Mouse (Mus musculus): Measurements from ENCODE around the gene Ttc30b. TPM values are rescaled to one million over a fixed set of nuclear protein-coding genes. Genes with fewer than 3 reads are reported as not detected.

The Ttc30b gene
- polyA plus RNA-seq, 1 experiment from 2014 or later, result 18.6 TPM

DNA sequence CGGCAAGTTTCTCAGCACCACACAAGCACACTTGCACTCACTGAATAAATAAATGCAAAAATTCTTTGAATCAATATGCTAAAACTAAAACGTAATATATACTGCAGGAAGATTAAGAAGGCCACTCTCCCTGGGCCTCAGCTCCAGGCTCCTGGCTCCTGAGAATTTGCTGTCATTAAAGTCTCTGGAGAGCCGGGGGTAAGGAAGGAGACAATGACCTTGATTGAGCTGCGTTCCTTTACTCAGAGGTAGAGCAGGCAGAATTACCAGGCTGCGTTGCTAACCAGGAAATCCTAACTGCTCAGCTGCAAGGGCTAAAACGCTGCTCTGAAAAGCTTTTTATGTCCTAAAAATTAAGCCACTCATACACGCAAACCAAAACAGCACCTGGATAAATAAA, 4.8 kb downstream of the Ttc30b start:
- Histone ChIP-seq H3K4me3 (ENCODE audit: low read depth, low read length) (no peak overlapping the region), H3K9ac (replicated peaks; ENCODE audit: low read depth) (no peak overlapping the region), H3K27me3 (replicated peaks; ENCODE audit: insufficient read depth, low read length) (no peaks in the 10 kb centered on the region), H3K27ac (ENCODE audit: low read length) (no peak overlapping the region), H3K4me1 (ENCODE audit: insufficient read depth, low read depth, low read length) (no peaks in the 10 kb centered on the region), H3K36me3 (ENCODE audit: insufficient read depth, low read length) (peaks cover 12% of the 10 kb centered on the region; the same call in 1 of the 2 replicates), H3K4me2 (replicated peaks; ENCODE audit: low read depth, low read length) (no peak overlapping the region), H3K9me3 (ENCODE audit: low read length) (no peaks in the 10 kb centered on the region)
- 32% methylated on average over 7 of the region's 7 CpGs for WGBS
- TF ChIP-seq EP300 (IDR thresholded peaks at IDR 0.05) (no peak), CTCF (IDR thresholded peaks at IDR 0.05) (no peak)
- DNase-seq (ENCODE audit: low spot score), result no peak
- no peak for ATAC-seq

DNA sequence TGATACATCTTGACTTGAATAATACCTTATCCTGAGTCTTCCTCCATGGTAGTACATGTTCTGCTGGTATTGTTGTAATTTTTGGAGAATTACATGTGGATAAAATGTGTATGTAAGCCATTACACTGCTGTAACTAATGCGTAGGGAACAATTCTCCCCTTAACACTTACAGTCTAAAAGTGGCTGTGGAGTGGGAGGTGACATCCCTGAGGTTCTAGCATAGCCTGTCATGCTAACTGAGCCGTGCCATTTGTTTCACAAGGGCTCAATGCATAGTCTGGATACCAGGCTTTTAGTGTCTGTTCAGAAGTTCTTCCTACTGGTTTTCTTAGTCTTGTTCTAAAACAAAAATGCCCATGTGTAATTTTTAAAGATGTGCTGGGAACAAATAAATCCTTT, 7.4 kb downstream of the Ttc30b start:
- Histone ChIP-seq H3K4me2 (replicated peaks; ENCODE audit: low read depth, low read length) (no peak overlapping the region), H3K27me3 (replicated peaks; ENCODE audit: insufficient read depth, low read length) (no peaks in the 10 kb centered on the region), H3K4me1 (ENCODE audit: insufficient read depth, low read depth, low read length) (no peaks in the 10 kb centered on the region), H3K9me3 (ENCODE audit: low read length) (no peaks in the 10 kb centered on the region), H3K9ac (replicated peaks; ENCODE audit: low read depth) (no peak overlapping the region), H3K4me3 (ENCODE audit: low read depth, low read length) (no peak overlapping the region), H3K27ac (ENCODE audit: low read length) (no peak overlapping the region), H3K36me3 (ENCODE audit: insufficient read depth, low read length) (peaks cover 17% of the 10 kb centered on the region; the same call in 1 of the 2 replicates)
- ATAC-seq (no peak), DNase-seq (ENCODE audit: low spot score) (no peak)
- WGBS, result 86% methylated on average over 2 of the region's 2 CpGs
- TF ChIP-seq EP300 (IDR thresholded peaks at IDR 0.05) (no peak), CTCF (IDR thresholded peaks at IDR 0.05) (no peak)

- 86% methylated on average over 6 of the region's 6 CpGs for WGBS
- no peak overlapping the region for H3K27ac ChIP-seq (ENCODE audit: low read length)
- H3K36me3 ChIP-seq (ENCODE audit: insufficient read depth, low read length), result peaks cover 17% of the 10 kb centered on the region; the same call in 1 of the 2 replicates
- no peaks in the 10 kb centered on the region for H3K27me3 ChIP-seq (replicated peaks; ENCODE audit: insufficient read depth, low read length)
- ATAC-seq (no peak), DNase-seq (ENCODE audit: low spot score) (no peak)
- H3K9ac ChIP-seq (replicated peaks; ENCODE audit: low read depth), result no peak overlapping the region
- no peak overlapping the region for H3K4me3 ChIP-seq (ENCODE audit: low read depth, low read length)
- TF ChIP-seq CTCF (IDR thresholded peaks at IDR 0.05), result no peak
- TF ChIP-seq EP300 (IDR thresholded peaks at IDR 0.05), result no peak
- H3K4me1 ChIP-seq (ENCODE audit: insufficient read depth, low read depth, low read length), result no peaks in the 10 kb centered on the region
- H3K4me2 ChIP-seq (replicated peaks; ENCODE audit: low read depth, low read length), result no peak overlapping the region
- H3K9me3 ChIP-seq (ENCODE audit: low read length), result no peaks in the 10 kb centered on the region
Measured at GRCm38 (mm10) chr2:75929786-75930444, 8.5 kb downstream of the Ttc30b start.

DNA sequence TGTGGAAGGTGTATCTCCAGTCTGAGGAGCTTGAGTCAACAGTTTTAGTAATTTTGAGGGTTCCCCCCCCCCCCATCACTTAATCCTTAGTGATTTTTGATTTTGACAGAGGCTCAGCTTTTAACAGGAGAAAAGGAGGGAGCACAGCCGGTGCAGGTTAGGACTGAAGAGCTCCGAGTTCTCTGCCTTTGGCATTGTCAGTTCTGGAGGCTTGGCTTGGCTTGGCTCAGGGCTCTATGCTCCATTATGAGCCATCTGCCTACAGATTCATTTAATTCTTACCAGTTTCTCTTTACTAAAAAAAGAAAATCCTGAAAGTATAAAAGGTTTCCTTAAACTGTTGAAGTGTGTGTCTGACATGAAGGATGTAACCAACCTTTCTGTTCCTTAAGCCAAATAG, 9.2 kb downstream of the Ttc30b start:
- 81% methylated on average over 2 of the region's 2 CpGs for WGBS
- Histone ChIP-seq H3K27me3 (replicated peaks; ENCODE audit: insufficient read depth, low read length) (no peaks in the 10 kb centered on the region), H3K4me3 (ENCODE audit: low read depth, low read length) (no peak overlapping the region), H3K9me3 (ENCODE audit: low read length) (no peaks in the 10 kb centered on the region), H3K4me1 (ENCODE audit: insufficient read depth, low read depth, low read length) (no peaks in the 10 kb centered on the region), H3K36me3 (ENCODE audit: insufficient read depth, low read length) (peaks cover 17% of the 10 kb centered on the region; the same call in 1 of the 2 replicates), H3K27ac (ENCODE audit: low read length) (no peak overlapping the region), H3K4me2 (replicated peaks; ENCODE audit: low read depth, low read length) (no peak overlapping the region), H3K9ac (replicated peaks; ENCODE audit: low read depth) (no peak overlapping the region)
- no peak for DNase-seq (ENCODE audit: low spot score)
- TF ChIP-seq CTCF (IDR thresholded peaks at IDR 0.05) (no peak), EP300 (IDR thresholded peaks at IDR 0.05) (no peak)
- no peak for ATAC-seq

DNA sequence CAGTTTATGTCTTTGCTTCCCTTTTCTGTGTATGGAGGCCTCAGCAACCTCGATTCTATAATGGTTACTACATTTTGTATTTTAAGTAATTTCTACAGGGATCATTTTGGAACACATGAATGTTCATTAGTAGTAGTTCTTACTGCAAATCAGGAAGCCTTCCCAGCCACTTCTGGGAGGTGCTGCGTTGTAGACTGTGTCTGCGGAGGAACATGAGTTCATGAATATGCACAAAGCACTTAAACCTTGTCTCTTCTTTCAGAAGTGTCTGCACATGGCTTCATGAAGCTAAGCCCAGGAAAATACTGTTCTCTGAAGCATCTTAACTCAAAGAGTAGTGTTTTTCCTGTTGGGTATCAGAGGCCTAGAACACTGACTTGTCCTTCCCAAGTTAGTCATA, 10.4 kb downstream of the Ttc30b start:
- H3K27me3 ChIP-seq (replicated peaks; ENCODE audit: insufficient read depth, low read length), result no peaks in the 10 kb centered on the region
- no peak overlapping the region for H3K9ac ChIP-seq (replicated peaks; ENCODE audit: low read depth)
- ATAC-seq, result no peak
- H3K4me1 ChIP-seq (ENCODE audit: insufficient read depth, low read depth, low read length), result no peaks in the 10 kb centered on the region
- H3K4me2 ChIP-seq (replicated peaks; ENCODE audit: low read depth, low read length), result no peak overlapping the region
- TF ChIP-seq CTCF (IDR thresholded peaks at IDR 0.05), result no peak
- TF ChIP-seq EP300 (IDR thresholded peaks at IDR 0.05), result no peak
- DNase-seq (ENCODE audit: low spot score), result no peak
- no peak overlapping the region for H3K27ac ChIP-seq (ENCODE audit: low read length)
- H3K36me3 ChIP-seq (ENCODE audit: insufficient read depth, low read length), result peaks cover 17% of the 10 kb centered on the region; the same call in 1 of the 2 replicates
- no peak overlapping the region for H3K4me3 ChIP-seq (ENCODE audit: low read depth, low read length)
- WGBS, result 94% methylated on average over 3 of the region's 3 CpGs
- no peaks in the 10 kb centered on the region for H3K9me3 ChIP-seq (ENCODE audit: low read length)

DNA sequence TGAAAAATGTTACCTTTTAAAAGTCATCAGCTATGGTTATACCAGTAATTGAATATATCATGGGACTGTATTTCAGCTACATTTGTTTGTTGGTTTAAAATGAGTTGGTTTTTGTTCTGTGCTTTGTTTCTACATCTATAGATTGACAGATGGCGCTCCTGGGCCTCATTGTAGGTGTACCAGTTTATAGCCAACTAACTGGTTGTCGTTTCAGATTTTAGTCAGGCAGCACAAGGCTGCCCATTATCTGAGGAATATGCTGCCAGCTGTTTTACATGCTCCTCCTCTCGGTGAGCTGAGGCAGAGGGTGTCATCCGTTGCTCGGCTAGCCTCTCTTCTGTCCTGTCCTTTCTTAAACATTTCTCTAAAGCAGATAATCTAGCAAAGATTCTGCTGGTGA, 12.3 kb downstream of the Ttc30b start:
- ATAC-seq (no peak), DNase-seq (ENCODE audit: low spot score) (no peak)
- Histone ChIP-seq H3K9me3 (ENCODE audit: low read length) (no peaks in the 10 kb centered on the region), H3K27me3 (replicated peaks; ENCODE audit: insufficient read depth, low read length) (no peaks in the 10 kb centered on the region), H3K27ac (ENCODE audit: low read length) (no peak overlapping the region), H3K4me1 (ENCODE audit: insufficient read depth, low read depth, low read length) (no peaks in the 10 kb centered on the region), H3K4me3 (ENCODE audit: low read depth, low read length) (no peak overlapping the region), H3K36me3 (ENCODE audit: insufficient read depth, low read length) (0 out of 2 replicates have a peak, but pooled peaks cover 11% of the 10 kb centered on the region), H3K4me2 (replicated peaks; ENCODE audit: low read depth, low read length) (no peak overlapping the region), H3K9ac (replicated peaks; ENCODE audit: low read depth) (no peak overlapping the region)
- WGBS, result 77% methylated on average over 5 of the region's 5 CpGs
- no peak for TF ChIP-seq EP300 (IDR thresholded peaks at IDR 0.05)
- TF ChIP-seq CTCF (IDR thresholded peaks at IDR 0.05), result no peak

Measured in lung, postnatal 0 days (tissue).